In genomic region chr8:62284378-62285110, GRCm38 (mm10) we compare ENCODE assay signal across 8 mouse cellular contexts.
DNase-seq lines count a peak whose midpoint lies in the region; ATAC-seq lines count a peak whose summit lies in the region.

No protein-coding gene starts in this region.

- no peaks in the 10 kb centered on the region for H3K27me3 ChIP-seq in embryonic facial prominence, embryonic 10.5 days (replicated peaks; ENCODE audit: low read depth, poor library complexity, severe bottlenecking)

- no peaks in the 10 kb centered on the region for H3K9me3 ChIP-seq in embryonic facial prominence, embryonic 10.5 days

- no peaks in the 10 kb centered on the region for H3K36me3 ChIP-seq in embryonic facial prominence, embryonic 10.5 days (replicated peaks)

- intact Hi-C loops in heart, postnatal 10 days (cut with DNase I), result no loop called here

- peaks cover 4% of the 10 kb centered on the region; the same call in 1 of the 2 replicates for H3K4me1 ChIP-seq in embryonic facial prominence, embryonic 10.5 days

- peak; percentile 54 for DNase-seq in ES-CJ7 (ENCODE audit: low read depth, low spot score)
- peak; percentile 35 for DNase-seq in embryonic facial prominence, embryonic 10.5 days (ENCODE audit: low spot score)
- DNase-seq in heart, postnatal 10 days, result peak; percentile 64 to 74
- DNase-seq in kidney, postnatal 36 days, result peak; percentile 7 to 31
- peak; percentile 78 for DNase-seq in retina, postnatal 1 day
- DNase-seq in adrenal gland, postnatal 14 days, result no peak
- no peak for DNase-seq in adrenal gland, adult (ENCODE audit: inconsistent age in 2 of 2, low spot score in 1 of 2)

- ATAC-seq in megakaryocyte progenitor cell, adult 5-6 weeks (replicated peaks; ENCODE audit: poor library complexity), result no peak

- H3K27ac ChIP-seq in embryonic facial prominence, embryonic 10.5 days (replicated peaks), result 0 out of 2 replicates have a peak overlapping the region, but pooled peaks have one; percentile 14

- WGBS in embryonic facial prominence, embryonic 10.5 days, result 65% methylated on average over 12 of the region's 12 CpGs

- no peak overlapping the region for H3K4me3 ChIP-seq in embryonic facial prominence, embryonic 10.5 days

Comparison
In these comparisons a context has a peak if more than half of its experiments do, and no peak if none do; other contexts are left out.
1. DNase-seq: peak in ES-CJ7 (single experiment), embryonic facial prominence, embryonic 10.5 days (single experiment), heart, postnatal 10 days (2 of 2), kidney, postnatal 36 days (2 of 2) and retina, postnatal 1 day (single experiment); none in adrenal gland, postnatal 14 days (single experiment) and adrenal gland, adult (0 of 2).